Mouse (Mus musculus): ENCODE data around the gene Ssbp1. TPM values are rescaled to one million over a fixed set of nuclear protein-coding genes. Genes with fewer than 3 reads are reported as not detected.

The Ssbp1 gene
- total and polyA plus RNA-seq, 3 experiments: 70.2 to 118 (median 110) TPM

GRCm38 (mm10) chr6:40431812-40432211, 39.3 kb upstream of the Ssbp1 start:
- no peak for DNase-seq (ENCODE audit: extremely low read depth)
- Histone ChIP-seq H3K9ac (ENCODE audit: insufficient read depth, low read depth) (no peak overlapping the region), H3K79me2 (replicated peaks; ENCODE audit: control insufficient read depth, extremely low read depth, insufficient read depth, poor library complexity, severe bottlenecking) (no peaks in the 10 kb centered on the region), H3K36me3 (replicated peaks in 1 of 2; ENCODE audit: control insufficient read depth in 1 of 2, insufficient read depth in 1 of 2, low read length in 1 of 2) (peaks cover 0 to 5% of the 10 kb centered on the region in 2 experiments), H3K4me1 (ENCODE audit: control insufficient read depth in 1 of 2, insufficient read depth in 2 of 2) (peaks cover 28 to 60% of the 10 kb centered on the region in 2 experiments), H3K27me3 (replicated peaks) (no peaks in the 10 kb centered on the region), H3K27ac (ENCODE audit: insufficient read depth, low read depth) (no peak overlapping the region), H3K9me3 (replicated peaks; ENCODE audit: low read length) (no peaks in the 10 kb centered on the region), H3K4me2 (ENCODE audit: insufficient read depth, low read depth, poor library complexity, severe bottlenecking) (no peak overlapping the region), H3K4me3 (replicated peaks in 1 of 3; ENCODE audit: low read depth in 2 of 3, low read length in 2 of 3, poor library complexity in 1 of 3) (no peak overlapping the region)
- dilution Hi-C loops (cut with MboI; ENCODE audit: extremely low pct_ligation_motif_present, extremely low pct_unique_long_range_greater_than_20kb, low sequenced_read_pairs): no loop called here
- in situ Hi-C loops (cut with MboI; ENCODE audit: low pct_ligation_motif_present, low pct_unique_long_range_greater_than_20kb, low sequenced_read_pairs): no loop called here
- TF ChIP-seq ETS1 (conservative IDR thresholded peaks at IDR 0.05; ENCODE audit: low read depth, low read length) (peak; percentile 59), NELFE (IDR thresholded peaks at IDR 0.05; ENCODE audit: low read depth, low read length) (no peak), GABPA (IDR thresholded peaks at IDR 0.05; ENCODE audit: insufficient replicate concordance, low read depth, low read length) (no peak), EP300 (IDR thresholded peaks at IDR 0.05; ENCODE audit: low read length) (peak; percentile 62; the same call in 1 of the 2 replicates), MEF2A (IDR thresholded peaks at IDR 0.05; ENCODE audit: borderline replicate concordance, low read depth, low read length) (0 out of 2 replicates have a peak, but pooled peaks have one; percentile 2)

DNA sequence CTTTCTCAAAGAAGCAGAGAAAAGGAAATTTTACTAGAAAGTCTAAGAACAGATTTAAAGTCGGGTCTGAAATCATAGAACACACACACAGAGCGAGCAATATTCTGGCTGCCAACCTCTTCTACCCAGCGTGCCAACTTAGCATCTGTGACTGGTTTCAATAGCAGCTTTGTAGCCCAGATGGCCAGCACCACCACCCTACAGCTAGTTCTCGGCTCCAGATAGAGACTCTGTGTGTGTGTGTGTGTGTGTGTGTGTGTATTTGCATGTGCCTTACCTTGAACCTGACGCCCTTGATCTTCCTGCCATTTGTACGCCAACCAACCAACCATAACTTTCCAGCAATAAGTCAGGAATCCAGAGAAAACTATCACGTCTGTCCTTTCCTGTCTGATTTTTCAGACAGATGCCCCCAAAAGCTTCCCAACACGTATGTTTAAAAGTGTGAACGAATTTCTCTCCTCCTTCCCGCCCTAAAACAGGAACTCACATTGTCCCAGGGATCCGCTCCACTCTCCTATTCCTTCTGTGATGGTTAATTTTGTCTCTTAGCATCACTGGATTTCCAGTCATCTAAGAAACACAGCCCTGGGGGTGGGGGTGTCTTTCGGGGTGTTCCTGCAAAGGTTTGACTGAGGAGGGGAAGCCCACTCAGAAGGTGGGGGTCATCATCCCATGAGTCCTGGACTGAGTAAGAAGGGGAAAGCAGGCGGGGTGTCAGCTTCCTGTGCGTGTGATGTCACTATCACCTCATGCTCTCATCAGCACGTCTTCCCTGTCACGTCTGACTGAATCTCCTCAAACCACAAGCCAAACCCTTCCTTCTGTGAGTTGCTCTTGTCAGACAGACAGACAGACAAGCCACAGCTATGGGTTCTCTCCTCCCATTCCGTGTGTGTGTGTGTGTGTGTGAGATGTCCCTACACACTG, 38.5 kb upstream of the Ssbp1 start:
- H3K4me2 ChIP-seq (ENCODE audit: insufficient read depth, low read depth, poor library complexity, severe bottlenecking): peak overlapping the region; percentile 21
- dilution Hi-C loops (cut with MboI; ENCODE audit: extremely low pct_ligation_motif_present, extremely low pct_unique_long_range_greater_than_20kb, low sequenced_read_pairs) (no loop called here), in situ Hi-C loops (cut with MboI; ENCODE audit: low pct_ligation_motif_present, low pct_unique_long_range_greater_than_20kb, low sequenced_read_pairs) (no loop called here)
- H3K79me2 ChIP-seq (replicated peaks; ENCODE audit: control insufficient read depth, extremely low read depth, insufficient read depth, poor library complexity, severe bottlenecking): no peaks in the 10 kb centered on the region
- H3K9me3 ChIP-seq (replicated peaks; ENCODE audit: low read length): no peaks in the 10 kb centered on the region
- peak overlapping the region; percentile 44; the same call in 1 of the 2 replicates for H3K27ac ChIP-seq (ENCODE audit: insufficient read depth, low read depth)
- peaks cover 4% of the 10 kb centered on the region for H3K27me3 ChIP-seq (replicated peaks)
- H3K9ac ChIP-seq (ENCODE audit: insufficient read depth, low read depth): no peak overlapping the region
- no peaks in the 10 kb centered on the region for H3K36me3 ChIP-seq (replicated peaks in 1 of 2; ENCODE audit: control insufficient read depth in 1 of 2, insufficient read depth in 1 of 2, low read length in 1 of 2)
- DNase-seq (ENCODE audit: extremely low read depth): peak; percentile 89
- H3K4me1 ChIP-seq (ENCODE audit: control insufficient read depth in 1 of 2, insufficient read depth in 2 of 2): peaks cover 28 to 60% of the 10 kb centered on the region in 2 experiments
- peak overlapping the region in 1 of 3 experiments; percentile 11 for H3K4me3 ChIP-seq (replicated peaks in 1 of 3; ENCODE audit: low read depth in 2 of 3, low read length in 2 of 3, poor library complexity in 1 of 3)
- TF ChIP-seq SIN3A (IDR thresholded peaks at IDR 0.05; ENCODE audit: low read length): peak; percentile 58; the same call in 1 of the 2 replicates
- TF ChIP-seq USF1 (IDR thresholded peaks at IDR 0.05; ENCODE audit: low read depth, low read length): no peak
- 0 out of 2 replicates have a peak, but pooled peaks have one; percentile 26 for TF ChIP-seq MXI1 (IDR thresholded peaks at IDR 0.05; ENCODE audit: low read depth, low read length)
- TF ChIP-seq CHD2 (IDR thresholded peaks at IDR 0.05; ENCODE audit: low read length): 0 out of 2 replicates have a peak, but pooled peaks have one; percentile 30
- no peak for TF ChIP-seq MYC (IDR thresholded peaks at IDR 0.05; ENCODE audit: low read depth, low read length)
- no peak for TF ChIP-seq RCOR1 (conservative IDR thresholded peaks at IDR 0.05; ENCODE audit: low read depth, low read length)
- TF ChIP-seq USF2 (conservative IDR thresholded peaks at IDR 0.05; ENCODE audit: low read depth, low read length): no peak
- 0 out of 2 replicates have a peak, but pooled peaks have one; percentile 13 for TF ChIP-seq HCFC1 (IDR thresholded peaks at IDR 0.05; ENCODE audit: low read depth, low read length)
- TF ChIP-seq EP300 (IDR thresholded peaks at IDR 0.05; ENCODE audit: low read length): peak; percentile 43; the same call in 1 of the 2 replicates
- TF ChIP-seq IRF4 (IDR thresholded peaks at IDR 0.05; ENCODE audit: low read depth, low read length): peak; percentile 76
- TF ChIP-seq NRF1 (IDR thresholded peaks at IDR 0.05; ENCODE audit: low read depth, low read length): no peak
- no peak for TF ChIP-seq UBTF (IDR thresholded peaks at IDR 0.05; ENCODE audit: low read depth, low read length)
- TF ChIP-seq ELF1 (IDR thresholded peaks at IDR 0.05; ENCODE audit: low read depth, low read length): no peak
- peak; percentile 22; the same call in 1 of the 2 replicates for TF ChIP-seq JUND (conservative IDR thresholded peaks at IDR 0.05; ENCODE audit: low read depth, low read length)
- no peak for TF ChIP-seq POLR2AphosphoS2 (IDR thresholded peaks at IDR 0.05; ENCODE audit: low read depth, low read length)
- no peak for TF ChIP-seq CHD1 (IDR thresholded peaks at IDR 0.05; ENCODE audit: low read depth, low read length)
- 0 out of 2 replicates have a peak, but pooled peaks have one; percentile 30 for TF ChIP-seq NELFE (IDR thresholded peaks at IDR 0.05; ENCODE audit: low read depth, low read length)
- TF ChIP-seq KAT2A (IDR thresholded peaks at IDR 0.05; ENCODE audit: insufficient replicate concordance, low read length): no peak
- TF ChIP-seq ZMIZ1 (IDR thresholded peaks at IDR 0.05; ENCODE audit: low read depth, low read length): no peak
- peak; percentile 41; the same call in 1 of the 2 replicates for TF ChIP-seq GABPA (IDR thresholded peaks at IDR 0.05; ENCODE audit: insufficient replicate concordance, low read depth, low read length)
- TF ChIP-seq E2F4 (IDR thresholded peaks at IDR 0.05; ENCODE audit: insufficient replicate concordance, low read depth, low read length): no peak
- TF ChIP-seq POLR2A (IDR thresholded peaks at IDR 0.05; ENCODE audit: low read depth, low read length): no peak
- TF ChIP-seq TBP (conservative IDR thresholded peaks at IDR 0.05; ENCODE audit: low read depth, low read length): no peak
- peak; percentile 81 for TF ChIP-seq BHLHE40 (IDR thresholded peaks at IDR 0.05; ENCODE audit: low read depth, low read length)
- no peak for TF ChIP-seq MEF2A (IDR thresholded peaks at IDR 0.05; ENCODE audit: borderline replicate concordance, low read depth, low read length)
- no peak for TF ChIP-seq CTCF (conservative IDR thresholded peaks at IDR 0.05 in 1 of 2, IDR thresholded peaks at IDR 0.05 in 1 of 2; ENCODE audit: low read depth in 2 of 2, low read length in 2 of 2)
- peak; percentile 13; the same call in 1 of the 2 replicates for TF ChIP-seq JUN (IDR thresholded peaks at IDR 0.05; ENCODE audit: insufficient read depth, low read depth, low read length)
- TF ChIP-seq TCF12 (IDR thresholded peaks at IDR 0.05; ENCODE audit: low read depth, low read length): peak; percentile 56

All from CH12.LX (cell line).